Comparison of ENCODE assay signal across 10 mouse cellular contexts in the genomic region with DNA sequence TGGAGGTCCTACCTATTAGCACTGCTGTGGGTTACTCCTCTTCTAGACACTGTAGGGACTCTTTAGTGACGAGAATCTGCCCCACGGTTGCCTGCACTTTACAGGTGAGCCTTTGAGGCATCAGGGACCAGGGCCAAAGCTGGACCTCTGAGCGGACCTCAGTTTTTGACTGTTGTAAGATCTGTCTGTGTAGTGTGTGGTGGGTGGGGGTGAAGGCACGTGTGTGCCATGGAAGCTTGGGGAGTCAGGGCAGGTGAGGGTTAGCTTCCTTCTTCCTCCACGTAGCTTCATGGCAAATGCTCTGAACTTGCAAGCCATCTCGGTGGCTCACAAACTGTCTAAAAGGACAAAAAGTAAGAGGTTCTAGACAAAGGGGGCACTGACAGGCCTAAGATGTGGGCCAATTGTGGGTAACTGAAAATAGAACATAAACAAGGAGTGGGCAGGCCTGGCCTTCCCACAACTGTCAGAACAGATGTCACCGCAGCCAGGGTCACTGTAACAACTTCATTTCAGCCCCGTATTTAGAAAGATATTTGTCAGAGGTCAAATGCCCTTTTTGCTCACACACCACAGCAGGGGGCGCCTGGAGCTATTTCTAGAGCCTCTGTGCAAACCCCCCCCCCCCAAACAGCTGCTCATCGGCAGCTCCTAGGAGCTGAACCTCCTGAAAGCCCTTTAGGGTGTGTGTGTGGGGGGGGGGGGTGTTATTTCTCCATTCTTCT.
A peak's percentile ranks its signal among the peaks of the same experiment; 100 is the strongest.
DNase-seq lines count a peak whose midpoint lies in the region; ATAC-seq and TF ChIP-seq lines count a peak whose summit lies in the region.
"Had no signal": no experiment of that assay in that cellular context is flagged by ENCODE, and none has a peak within 500 bp of the region (broad histone marks: within the 10 kb centered on the region; RNA-seq: fewer than 3 reads in every experiment).

No protein-coding gene starts in this region.

- 65% methylated on average over 10 of the region's 10 CpGs for WGBS in limb, embryonic 14.5 days
- WGBS in limb, embryonic 10.5 days = 80% methylated on average over 10 of the region's 10 CpGs
- 54% methylated on average over 10 of the region's 10 CpGs for WGBS in liver, embryonic 14.5 days (ENCODE audit: insufficient replicate concordance)

- no peak overlapping the region for H3K4me2 ChIP-seq in limb, embryonic 14.5 days (replicated peaks; ENCODE audit: low read depth, low read length, severe bottlenecking)
- no peak overlapping the region for H3K4me2 ChIP-seq in liver, embryonic 14.5 days (ENCODE audit: low read depth)
- H3K4me2 ChIP-seq: hindbrain, embryonic 15.5 days; liver, embryonic 15.5 days had no signal

- DNase-seq in embryo, embryonic 11 days = peak; percentile 67
- no peak for DNase-seq in embryo, embryonic 10 days (ENCODE audit: low spot score)
- peak; percentile 38 for DNase-seq in limb, embryonic 14.5 days (ENCODE audit: low spot score)
- DNase-seq in limb, embryonic 10.5 days (ENCODE audit: low spot score) = no peak
- peak; percentile 56 for DNase-seq in ZHBTc4 (ENCODE audit: low read depth, low spot score)
- DNase-seq in liver, embryonic 14.5 days (ENCODE audit: low read depth in 3 of 3, low spot score in 3 of 3) = no peak
- DNase-seq in right cerebral cortex, adult 2 months (ENCODE audit: low spot score in 2 of 2) = no peak
- DNase-seq in layer of hippocampus, postnatal 36 days = no peak

- no peak for TF ChIP-seq POLR2A in limb, embryonic 14.5 days (IDR thresholded peaks at IDR 0.05; ENCODE audit: borderline replicate concordance, extremely low read depth, insufficient read depth, insufficient read length)

- no peaks in the 10 kb centered on the region for H3K27me3 ChIP-seq in limb, embryonic 14.5 days (ENCODE audit: control insufficient read depth, insufficient read depth, low read length)
- H3K27me3 ChIP-seq in limb, embryonic 10.5 days (ENCODE audit: low read depth, poor library complexity, severe bottlenecking) = no peaks in the 10 kb centered on the region
- no peaks in the 10 kb centered on the region for H3K27me3 ChIP-seq in liver, embryonic 14.5 days (ENCODE audit: control insufficient read depth, insufficient read depth, low read length)
- H3K27me3 ChIP-seq: hindbrain, embryonic 15.5 days; liver, embryonic 15.5 days had no signal

- ATAC-seq in limb, embryonic 14.5 days (ENCODE audit: low FRiP score, low read depth) = no peak
- no peak for ATAC-seq in liver, embryonic 14.5 days (ENCODE audit: insufficient read depth)

- H3K4me3 ChIP-seq in limb, embryonic 14.5 days (replicated peaks; ENCODE audit: low read length) = no peak overlapping the region
- no peak overlapping the region for H3K4me3 ChIP-seq in limb, embryonic 10.5 days
- H3K4me3 ChIP-seq in liver, embryonic 14.5 days (ENCODE audit: insufficient read depth in 1 of 2, low read depth in 2 of 2, low read length in 2 of 2) = no peak overlapping the region
- H3K4me3 ChIP-seq: hindbrain, embryonic 15.5 days; liver, embryonic 15.5 days had no signal

- H3K9me3 ChIP-seq in limb, embryonic 14.5 days (ENCODE audit: control insufficient read depth, low read length) = no peaks in the 10 kb centered on the region
- H3K9me3 ChIP-seq in limb, embryonic 10.5 days (replicated peaks) = no peaks in the 10 kb centered on the region
- H3K9me3 ChIP-seq in liver, embryonic 14.5 days (ENCODE audit: control insufficient read depth, low read length) = no peaks in the 10 kb centered on the region
- H3K9me3 ChIP-seq: hindbrain, embryonic 15.5 days; liver, embryonic 15.5 days had no signal

- H3K27ac ChIP-seq in limb, embryonic 14.5 days (replicated peaks; ENCODE audit: low read depth, low read length) = no peak overlapping the region
- no peak overlapping the region for H3K27ac ChIP-seq in limb, embryonic 10.5 days
- no peak overlapping the region for H3K27ac ChIP-seq in liver, embryonic 14.5 days
- H3K27ac ChIP-seq: hindbrain, embryonic 15.5 days; liver, embryonic 15.5 days had no signal

- 0 out of 2 replicates have a peak, but pooled peaks cover 10% of the 10 kb centered on the region for H3K36me3 ChIP-seq in limb, embryonic 14.5 days (ENCODE audit: control insufficient read depth, insufficient read depth, low read length)
- H3K36me3 ChIP-seq in limb, embryonic 10.5 days = 0 out of 2 replicates have a peak, but pooled peaks cover 5% of the 10 kb centered on the region
- H3K36me3 ChIP-seq in liver, embryonic 14.5 days (replicated peaks; ENCODE audit: control insufficient read depth, insufficient read depth, low read depth) = no peaks in the 10 kb centered on the region
- H3K36me3 ChIP-seq: hindbrain, embryonic 15.5 days; liver, embryonic 15.5 days had no signal

- no peak for TF ChIP-seq EP300 in liver, embryonic 14.5 days (IDR thresholded peaks at IDR 0.05; ENCODE audit: low read depth)

- peaks cover 43% of the 10 kb centered on the region for H3K4me1 ChIP-seq in limb, embryonic 14.5 days (ENCODE audit: control insufficient read depth, insufficient read depth, low read length)
- peaks cover 52% of the 10 kb centered on the region for H3K4me1 ChIP-seq in limb, embryonic 10.5 days
- no peaks in the 10 kb centered on the region for H3K4me1 ChIP-seq in liver, embryonic 14.5 days (replicated peaks; ENCODE audit: control insufficient read depth in 2 of 2, insufficient read depth in 2 of 2, low read length in 1 of 2)
- H3K4me1 ChIP-seq: liver, embryonic 15.5 days had no signal

- no peak overlapping the region for H3K9ac ChIP-seq in limb, embryonic 14.5 days (ENCODE audit: low read depth, low read length, severe bottlenecking)
- H3K9ac ChIP-seq in liver, embryonic 14.5 days (replicated peaks) = no peak overlapping the region
- H3K9ac ChIP-seq: hindbrain, embryonic 15.5 days; liver, embryonic 15.5 days had no signal

- TF ChIP-seq CTCF in liver, embryonic 14.5 days (IDR thresholded peaks at IDR 0.05; ENCODE audit: low read depth) = 0 out of 2 replicates have a peak, but pooled peaks have one; percentile 10

Comparison
In these comparisons a context has a peak if more than half of its experiments do, and no peak if none do; other contexts are left out.
1. DNase-seq: peak in embryo, embryonic 11 days (single experiment), limb, embryonic 14.5 days (single experiment) and ZHBTc4 (single experiment); none in embryo, embryonic 10 days (single experiment), limb, embryonic 10.5 days (single experiment), liver, embryonic 14.5 days (0 of 3), right cerebral cortex, adult 2 months (0 of 2) and layer of hippocampus, postnatal 36 days (0 of 2).